Mouse (Mus musculus) spleen, adult 12 weeks (tissue): ENCODE data around the gene Stkld1.

Source experiments
- DNase-seq: peaks from one replicate; pipeline ENCODE4 v3.0.0; 2022; ENCODE audit warnings: low spot score

Stkld1 gene

GRCm38 (mm10) chr2:26963923-26964723 is 30.3 kb downstream of the Stkld1 start, which contains the start of gene Rexo4:
Rexo4 (minus strand) TSS chr2:26964386.
- peak; percentile 86 for DNase-seq

DNA sequence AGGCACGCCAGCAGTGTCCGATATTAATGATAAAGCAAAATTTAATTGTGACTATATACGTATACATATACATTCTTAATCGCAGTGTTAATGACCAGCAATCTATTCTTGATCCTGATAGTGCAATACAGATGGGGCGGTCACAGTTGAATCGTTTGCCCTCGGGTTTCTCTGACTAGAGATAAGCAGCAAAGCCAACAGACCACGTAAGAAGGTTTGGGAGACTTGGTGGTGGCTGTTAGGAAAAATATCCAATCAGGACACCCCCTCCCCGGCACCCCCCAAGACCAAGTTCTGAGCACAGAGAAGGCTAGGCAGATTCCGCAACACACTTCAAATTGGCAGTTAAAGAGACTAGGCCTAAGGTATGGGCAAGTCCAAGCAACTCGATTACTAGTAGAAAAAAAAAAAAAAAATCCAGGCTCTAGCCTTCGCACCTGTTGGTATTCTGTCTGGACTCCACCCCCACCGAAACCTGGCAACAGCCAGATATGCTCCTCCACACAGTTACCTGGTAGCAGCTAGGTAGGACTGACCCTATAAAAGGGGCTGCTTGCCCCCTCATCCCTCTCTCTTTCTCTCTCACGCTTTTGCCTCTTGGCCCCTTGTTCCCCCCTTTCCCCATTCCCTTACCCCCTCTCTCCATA is 31.0 kb downstream of the Stkld1 start:
- no peak for DNase-seq

- no peak for DNase-seq
Measured at GRCm38 (mm10) chr2:26967262-26967661, 33.4 kb downstream of the Stkld1 start.

DNA sequence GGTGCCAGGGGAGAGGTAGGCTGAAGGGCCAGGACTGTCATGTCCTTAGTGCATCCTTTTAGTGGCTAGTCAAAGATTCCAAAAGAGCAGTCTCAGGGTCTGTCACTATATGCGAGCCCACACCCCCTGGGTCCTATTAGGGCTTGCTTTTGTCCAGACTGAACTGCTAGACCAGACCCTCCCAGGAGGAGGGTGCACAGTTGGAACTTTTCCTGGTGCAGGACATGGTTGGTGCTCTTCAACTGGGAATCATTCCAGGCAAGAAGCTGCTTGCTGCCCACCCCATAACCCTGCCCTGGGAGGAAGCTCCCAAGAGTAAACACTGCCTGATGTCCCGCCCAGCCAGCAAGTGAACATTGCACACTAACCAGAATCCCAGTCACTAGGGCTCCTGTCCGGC is 39.3 kb downstream of the Stkld1 start, which contains the start of gene Adamts13:
Gene Adamts13 (plus strand): TSS at position 301 of the 400 bp plus-strand sequence.
- DNase-seq, result no peak

DNA sequence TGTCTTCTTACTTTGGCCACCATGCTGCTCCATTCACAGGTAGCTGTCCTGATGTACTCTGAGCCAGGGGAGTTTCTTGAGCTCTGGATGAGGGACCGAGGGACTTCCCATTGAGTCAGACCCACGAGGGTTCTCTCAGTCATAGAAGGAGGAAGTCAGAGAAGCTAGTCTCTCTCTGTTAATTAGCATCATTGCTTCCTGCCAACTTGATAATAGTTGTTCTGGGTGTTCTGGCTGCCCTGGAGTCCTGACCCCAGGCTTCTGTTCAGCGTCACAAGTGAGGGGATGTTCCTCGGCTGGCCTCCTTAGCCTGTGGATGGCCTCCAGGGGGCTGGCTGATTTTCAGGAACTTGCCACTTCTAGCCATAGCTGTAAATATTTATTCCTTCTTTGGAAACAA is 40.1 kb downstream of the Stkld1 start:
- no peak for DNase-seq

DNA sequence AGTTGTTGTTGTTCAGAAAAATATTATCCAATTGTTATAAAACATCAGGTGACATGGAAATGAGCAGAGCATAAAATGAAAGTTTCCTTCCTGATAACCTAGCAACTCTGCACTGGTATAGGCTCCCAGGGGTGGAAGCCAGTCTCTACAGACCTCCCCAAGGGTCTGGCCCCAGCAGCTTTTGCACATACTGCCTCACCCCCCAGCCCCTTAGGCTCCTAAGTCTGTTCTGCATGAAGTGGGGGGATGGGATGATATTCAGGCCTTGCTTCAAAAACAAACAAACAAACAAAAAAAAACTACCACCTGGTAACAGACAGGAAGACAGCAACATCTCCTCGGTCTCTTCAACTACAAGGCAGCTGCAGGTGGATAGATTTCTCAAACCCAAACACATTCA is 46.5 kb downstream of the Stkld1 start:
- DNase-seq, result no peak

DNA sequence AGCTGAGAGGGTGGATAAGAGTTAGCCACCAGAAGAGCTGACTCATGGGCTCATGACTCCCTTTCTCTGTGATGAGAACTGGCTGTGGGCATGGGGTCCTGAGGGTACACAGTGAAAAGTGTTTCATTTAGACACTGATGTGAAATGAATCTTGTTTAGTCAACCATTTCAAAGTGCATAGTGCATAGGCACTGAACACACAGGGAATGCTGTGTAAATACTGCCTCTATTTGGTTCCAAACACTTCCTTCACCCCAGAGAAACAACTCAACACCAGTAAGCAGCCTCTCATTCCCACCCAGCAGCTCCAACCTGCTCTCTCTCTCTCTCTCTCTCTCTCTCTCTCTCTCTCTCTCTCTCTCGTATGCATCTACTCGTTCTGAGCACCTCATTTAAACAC is 50.3 kb downstream of the Stkld1 start:
- no peak for DNase-seq

DNA sequence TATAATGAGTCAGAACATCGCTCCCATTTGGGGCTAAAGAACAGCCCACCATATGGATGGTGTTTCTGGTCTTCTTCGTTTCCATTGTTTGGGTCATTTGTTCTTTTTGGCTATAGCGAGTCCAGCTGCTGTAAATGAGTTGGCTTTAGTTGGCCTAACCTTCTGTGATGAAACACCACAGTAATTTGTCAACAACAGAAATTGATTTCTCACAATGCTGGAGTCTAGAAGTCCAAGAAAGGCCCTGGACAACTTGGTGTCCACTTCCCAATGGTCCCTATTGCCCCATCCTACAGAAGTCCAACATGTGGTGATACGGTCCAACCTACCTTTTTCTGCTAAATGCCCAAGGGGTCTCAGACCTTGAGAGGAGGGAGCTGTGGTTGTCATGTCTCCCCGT is 50.8 kb downstream of the Stkld1 start:
- no peak for DNase-seq

GRCm38 (mm10) chr2:26993936-26994335 is 60.1 kb downstream of the Stkld1 start:
- no peak for DNase-seq

DNA sequence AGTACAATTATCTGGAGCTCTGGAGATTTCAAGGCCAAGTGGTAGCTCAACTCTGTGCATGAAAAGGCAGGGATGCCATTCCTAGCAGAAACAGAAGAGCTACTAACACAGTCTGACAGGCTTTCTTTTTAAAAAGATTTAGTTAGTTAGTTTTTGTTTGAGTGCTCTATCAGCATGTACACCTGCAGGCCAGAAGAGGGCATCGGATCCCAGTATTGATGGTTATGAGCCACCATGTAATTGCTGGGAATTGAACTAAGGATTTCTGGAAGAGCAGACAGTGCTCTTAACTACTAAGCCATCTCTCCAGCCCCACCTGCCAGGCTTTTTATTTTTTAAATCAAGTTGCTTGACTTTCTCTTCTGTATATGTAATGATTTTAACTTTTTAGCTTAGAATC is 63.7 kb downstream of the Stkld1 start:
- DNase-seq, result no peak

DNA sequence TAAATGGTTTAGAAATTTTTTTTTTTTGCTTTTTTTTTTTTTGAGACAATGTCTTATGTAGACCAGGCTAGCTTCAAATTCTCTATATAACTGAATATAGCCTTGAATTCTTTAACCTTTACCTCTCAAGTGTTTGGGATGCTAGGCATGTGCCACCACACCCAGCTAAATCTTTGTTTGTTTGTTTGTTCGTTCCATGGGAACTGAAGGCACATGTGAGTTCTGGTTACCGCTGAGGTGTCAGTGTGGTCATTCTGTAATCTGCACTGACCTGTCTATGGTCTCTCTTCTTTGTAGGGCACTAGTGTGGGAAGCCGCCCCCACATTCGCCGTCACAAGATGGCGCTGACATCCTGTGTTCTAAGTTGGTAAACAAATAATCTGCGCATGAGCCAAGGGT is 64.1 kb downstream of the Stkld1 start:
- DNase-seq, result no peak
